Mouse (Mus musculus): ENCODE data around the gene Mutyh. TPM values are rescaled to one million over a fixed set of nuclear protein-coding genes. Genes with fewer than 3 reads are reported as not detected.
A peak's percentile ranks its signal among the peaks of the same experiment; 100 is the strongest.

Gene Mutyh
- 17.0 and 17.7 TPM in 2 replicates for polyA plus RNA-seq (2015; fragmentation: Nextera tagmentation; extraction: Ambion mirVana)

DNA sequence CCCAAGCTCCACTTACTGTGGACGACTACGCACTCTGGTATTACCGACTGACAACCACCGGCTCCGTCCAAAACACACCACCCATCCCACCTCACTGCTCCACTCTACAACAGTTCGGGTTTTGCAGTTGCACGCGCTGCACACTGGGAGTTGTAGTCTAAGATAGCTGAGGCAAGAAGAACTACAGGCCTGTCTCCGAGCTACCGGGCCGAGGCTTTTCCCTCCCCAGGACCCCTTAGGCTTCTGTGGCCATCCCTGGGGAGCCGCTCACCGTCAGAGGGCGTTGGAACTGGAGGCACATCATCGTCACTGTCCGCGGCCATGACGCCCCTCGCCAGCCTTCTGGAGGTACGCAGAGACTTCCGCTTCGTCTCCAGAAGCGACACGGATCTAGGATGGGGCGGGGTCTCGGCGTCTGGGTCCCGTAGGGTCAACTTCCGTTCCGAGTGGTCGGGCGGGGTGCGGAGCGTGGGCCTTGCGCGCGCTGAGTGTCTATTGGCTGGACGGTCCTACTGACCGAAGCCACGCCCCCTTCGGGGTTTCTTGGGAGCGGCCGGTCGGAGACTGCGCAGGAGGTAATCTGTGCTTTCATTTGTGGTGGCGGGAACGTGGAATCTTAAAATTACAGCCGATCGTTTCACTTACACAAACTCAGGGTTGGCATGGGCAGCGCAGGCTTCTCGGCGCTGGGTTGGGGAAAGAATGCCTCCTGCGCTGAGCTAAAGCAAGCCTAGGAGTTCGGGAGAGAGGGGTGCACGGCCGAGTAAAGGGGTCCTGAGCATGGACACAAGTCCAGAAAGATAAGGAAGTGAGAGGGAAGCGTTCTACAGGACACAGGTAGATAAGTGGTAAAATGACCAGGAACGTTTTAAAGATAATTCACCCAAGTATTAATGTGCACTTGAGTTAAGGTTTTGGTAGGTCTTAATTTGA, at the start of gene Mutyh, which contains the start of gene Toe1:
Gene Mutyh (plus strand): TSS at position 527 of the 933 bp plus-strand sequence.
Gene Toe1 (minus strand): TSS at position 444 of the 933 bp plus-strand sequence.
- Histone ChIP-seq H3K4me3 (ENCODE audit: low read length) (peak within 1 kb of the TSS; percentile 79), H3K9ac (ENCODE audit: low read length) (peak within 1 kb of the TSS; percentile 87), H3K36me3 (ENCODE audit: control insufficient read depth, insufficient read depth, low read length) (peaks cover 21% of the 10 kb centered on the region), H3K27ac (ENCODE audit: low read length) (peak within 1 kb of the TSS; percentile 91), H3K27me3 (ENCODE audit: control insufficient read depth, insufficient read depth, low read depth, low read length) (no peaks in the 10 kb centered on the region), H3K4me1 (replicated peaks; ENCODE audit: control insufficient read depth, insufficient read depth, low read length) (peaks cover 8% of the 10 kb centered on the region), H3K4me2 (ENCODE audit: low read depth, low read length) (peak within 1 kb of the TSS; percentile 73), H3K9me3 (ENCODE audit: control insufficient read depth, low read length) (no peaks in the 10 kb centered on the region)
- peak; percentile 100 for ATAC-seq (ENCODE audit: low read depth)
- under 1% methylated on average over 58 of the region's 58 CpGs for WGBS

DNA sequence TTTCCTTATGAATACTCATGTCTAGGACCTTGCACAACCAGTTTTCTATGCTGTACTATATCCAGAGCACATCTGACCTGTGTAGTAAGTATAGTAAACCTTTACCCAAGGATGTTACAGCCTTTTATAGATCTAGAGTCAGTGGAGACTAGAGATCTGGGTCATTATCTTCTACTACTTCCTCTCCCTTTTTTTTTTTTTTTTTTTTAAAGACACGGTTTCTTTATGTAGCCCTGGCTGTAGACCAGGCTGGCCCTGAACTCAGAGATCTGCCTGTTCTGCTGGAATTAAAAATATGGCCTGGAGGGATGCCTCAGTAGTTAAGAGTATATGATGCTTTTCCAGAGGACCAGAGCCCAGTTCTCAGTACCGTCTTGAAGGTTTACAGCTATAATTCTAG, 45.6 kb upstream of the Mutyh start:
- no peaks in the 10 kb centered on the region for H3K36me3 ChIP-seq (ENCODE audit: control insufficient read depth, insufficient read depth, low read length)
- 77% methylated on average over 2 of the region's 2 CpGs for WGBS
- no peak for ATAC-seq (ENCODE audit: low read depth)
- no peak overlapping the region for H3K9ac ChIP-seq (ENCODE audit: low read length)
- H3K4me3 ChIP-seq (ENCODE audit: low read length), result no peak overlapping the region
- H3K27ac ChIP-seq (ENCODE audit: low read length), result no peak overlapping the region
- no peak overlapping the region for H3K4me2 ChIP-seq (ENCODE audit: low read depth, low read length)
- H3K9me3 ChIP-seq (ENCODE audit: control insufficient read depth, low read length), result no peaks in the 10 kb centered on the region
- H3K27me3 ChIP-seq (ENCODE audit: control insufficient read depth, insufficient read depth, low read depth, low read length), result no peaks in the 10 kb centered on the region
- no peaks in the 10 kb centered on the region for H3K4me1 ChIP-seq (replicated peaks; ENCODE audit: control insufficient read depth, insufficient read depth, low read length)

DNA sequence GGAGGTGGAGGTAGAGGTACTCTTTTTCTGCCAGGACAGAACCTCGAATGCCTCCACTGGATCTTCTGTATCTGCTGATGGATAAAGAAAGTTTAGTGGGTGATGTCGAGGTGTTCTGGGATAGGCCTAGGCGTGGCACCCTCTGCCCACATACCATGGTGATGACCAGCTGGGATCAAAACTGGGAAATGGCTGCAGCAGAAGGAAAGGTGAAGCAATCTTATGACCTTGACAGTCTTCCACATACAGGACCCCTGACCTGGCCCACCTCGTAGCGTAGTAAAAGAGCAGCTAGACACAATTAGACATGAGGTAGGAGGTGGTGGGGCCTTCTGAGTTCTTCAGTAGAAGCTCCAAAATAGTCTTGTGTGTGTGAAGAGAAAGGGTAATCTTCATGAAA, 43.5 kb upstream of the Mutyh start:
- 85% methylated on average over 5 of the region's 5 CpGs for WGBS
- no peak overlapping the region for H3K4me2 ChIP-seq (ENCODE audit: low read depth, low read length)
- no peak overlapping the region for H3K4me3 ChIP-seq (ENCODE audit: low read length)
- H3K9ac ChIP-seq (ENCODE audit: low read length), result no peak overlapping the region
- H3K4me1 ChIP-seq (replicated peaks; ENCODE audit: control insufficient read depth, insufficient read depth, low read length), result no peaks in the 10 kb centered on the region
- H3K36me3 ChIP-seq (ENCODE audit: control insufficient read depth, insufficient read depth, low read length), result no peaks in the 10 kb centered on the region
- no peaks in the 10 kb centered on the region for H3K27me3 ChIP-seq (ENCODE audit: control insufficient read depth, insufficient read depth, low read depth, low read length)
- H3K9me3 ChIP-seq (ENCODE audit: control insufficient read depth, low read length), result no peaks in the 10 kb centered on the region
- ATAC-seq (ENCODE audit: low read depth), result no peak
- H3K27ac ChIP-seq (ENCODE audit: low read length), result no peak overlapping the region

DNA sequence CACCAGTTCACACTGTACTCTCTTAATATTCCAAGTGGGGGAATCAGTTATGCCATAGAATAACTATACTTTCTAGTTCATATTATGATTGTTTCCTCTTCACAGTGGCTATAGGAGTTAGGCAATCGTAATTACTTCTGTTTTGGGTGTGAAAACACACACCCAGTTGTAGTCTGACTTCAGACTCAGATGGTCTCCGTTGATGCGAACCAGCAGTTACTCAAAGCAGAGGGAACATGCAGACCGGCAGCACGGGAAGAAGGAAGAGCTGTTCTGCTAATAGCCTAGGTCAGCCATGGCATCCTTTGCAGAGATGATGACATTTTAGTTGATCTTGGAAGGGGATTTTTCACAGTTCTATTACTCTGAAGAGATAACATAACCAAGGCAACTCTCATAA, 39.0 kb upstream of the Mutyh start:
- Histone ChIP-seq H3K4me2 (ENCODE audit: low read depth, low read length) (no peak overlapping the region), H3K9me3 (ENCODE audit: control insufficient read depth, low read length) (no peaks in the 10 kb centered on the region), H3K9ac (ENCODE audit: low read length) (no peak overlapping the region), H3K36me3 (ENCODE audit: control insufficient read depth, insufficient read depth, low read length) (no peaks in the 10 kb centered on the region), H3K4me1 (replicated peaks; ENCODE audit: control insufficient read depth, insufficient read depth, low read length) (no peaks in the 10 kb centered on the region), H3K27me3 (ENCODE audit: control insufficient read depth, insufficient read depth, low read depth, low read length) (no peaks in the 10 kb centered on the region), H3K4me3 (ENCODE audit: low read length) (no peak overlapping the region), H3K27ac (ENCODE audit: low read length) (no peak overlapping the region)
- no peak for ATAC-seq (ENCODE audit: low read depth)
- WGBS, result 77% methylated on average over 5 of the region's 5 CpGs

DNA sequence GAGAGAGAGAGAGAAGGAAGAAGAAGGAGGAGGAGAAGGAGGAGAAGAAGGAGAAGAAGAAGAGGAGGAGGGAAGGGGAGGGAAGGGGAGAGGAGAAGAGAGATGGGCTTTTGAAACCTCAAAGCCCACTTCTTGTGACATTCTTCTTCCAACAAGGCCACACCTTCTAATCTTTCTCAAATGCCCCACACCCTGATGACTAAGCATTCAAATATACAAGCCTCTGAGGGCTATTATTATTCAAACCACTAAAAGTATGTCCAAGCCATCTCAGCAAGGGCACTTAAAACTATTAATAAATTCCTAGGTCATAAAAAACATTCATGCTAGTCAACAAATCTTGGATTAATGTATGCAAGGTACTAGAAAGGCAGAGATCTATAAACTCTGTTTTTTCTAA, 38.5 kb upstream of the Mutyh start:
- Histone ChIP-seq H3K9me3 (ENCODE audit: control insufficient read depth, low read length) (no peaks in the 10 kb centered on the region), H3K4me3 (ENCODE audit: low read length) (no peak overlapping the region), H3K4me2 (ENCODE audit: low read depth, low read length) (no peak overlapping the region), H3K27me3 (ENCODE audit: control insufficient read depth, insufficient read depth, low read depth, low read length) (no peaks in the 10 kb centered on the region), H3K9ac (ENCODE audit: low read length) (no peak overlapping the region), H3K27ac (ENCODE audit: low read length) (no peak overlapping the region), H3K4me1 (replicated peaks; ENCODE audit: control insufficient read depth, insufficient read depth, low read length) (no peaks in the 10 kb centered on the region), H3K36me3 (ENCODE audit: control insufficient read depth, insufficient read depth, low read length) (no peaks in the 10 kb centered on the region)
- ATAC-seq (ENCODE audit: low read depth), result no peak

GRCm38 (mm10) chr4:116776391-116776790, 31.1 kb upstream of the Mutyh start:
- H3K27me3 ChIP-seq (ENCODE audit: control insufficient read depth, insufficient read depth, low read depth, low read length), result no peaks in the 10 kb centered on the region
- no peak overlapping the region for H3K9ac ChIP-seq (ENCODE audit: low read length)
- H3K36me3 ChIP-seq (ENCODE audit: control insufficient read depth, insufficient read depth, low read length), result no peaks in the 10 kb centered on the region
- no peaks in the 10 kb centered on the region for H3K4me1 ChIP-seq (replicated peaks; ENCODE audit: control insufficient read depth, insufficient read depth, low read length)
- H3K9me3 ChIP-seq (ENCODE audit: control insufficient read depth, low read length), result no peaks in the 10 kb centered on the region
- H3K4me3 ChIP-seq (ENCODE audit: low read length), result no peak overlapping the region
- H3K27ac ChIP-seq (ENCODE audit: low read length), result no peak overlapping the region
- 83% methylated on average over 5 of the region's 5 CpGs for WGBS
- no peak overlapping the region for H3K4me2 ChIP-seq (ENCODE audit: low read depth, low read length)
- no peak for ATAC-seq (ENCODE audit: low read depth)

- H3K9ac ChIP-seq (ENCODE audit: low read length), result no peak overlapping the region
- H3K4me2 ChIP-seq (ENCODE audit: low read depth, low read length), result no peak overlapping the region
- H3K36me3 ChIP-seq (ENCODE audit: control insufficient read depth, insufficient read depth, low read length), result no peaks in the 10 kb centered on the region
- ATAC-seq (ENCODE audit: low read depth), result no peak
- 77% methylated on average over 3 of the region's 3 CpGs for WGBS
- H3K27ac ChIP-seq (ENCODE audit: low read length), result no peak overlapping the region
- no peaks in the 10 kb centered on the region for H3K4me1 ChIP-seq (replicated peaks; ENCODE audit: control insufficient read depth, insufficient read depth, low read length)
- no peaks in the 10 kb centered on the region for H3K27me3 ChIP-seq (ENCODE audit: control insufficient read depth, insufficient read depth, low read depth, low read length)
- H3K4me3 ChIP-seq (ENCODE audit: low read length), result no peak overlapping the region
- no peaks in the 10 kb centered on the region for H3K9me3 ChIP-seq (ENCODE audit: control insufficient read depth, low read length)
These were observed 30.4 kb upstream of the Mutyh start for GRCm38 (mm10) chr4:116777079-116777478.

DNA sequence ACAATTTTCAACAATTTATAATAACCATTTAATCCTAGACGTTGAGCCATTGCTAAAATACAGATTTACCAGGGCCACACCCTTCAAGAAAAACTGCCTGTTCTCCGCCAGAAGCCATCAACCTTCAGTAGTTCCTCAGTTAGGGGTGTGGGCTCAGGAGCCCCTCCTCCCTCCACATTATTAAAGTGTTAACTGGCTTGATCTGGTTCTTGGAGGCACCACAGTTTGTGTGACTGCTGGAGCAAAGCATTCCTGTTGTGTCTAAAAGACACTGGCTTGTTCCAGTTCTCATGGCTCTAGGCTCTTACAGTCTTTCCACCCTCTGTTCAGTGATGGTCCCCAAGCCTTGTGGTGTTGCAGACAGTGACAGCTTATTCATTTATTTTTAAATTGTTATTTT, 27.0 kb upstream of the Mutyh start:
- no peaks in the 10 kb centered on the region for H3K4me1 ChIP-seq (replicated peaks; ENCODE audit: control insufficient read depth, insufficient read depth, low read length)
- ATAC-seq (ENCODE audit: low read depth), result no peak
- no peaks in the 10 kb centered on the region for H3K9me3 ChIP-seq (ENCODE audit: control insufficient read depth, low read length)
- no peak overlapping the region for H3K4me2 ChIP-seq (ENCODE audit: low read depth, low read length)
- no peaks in the 10 kb centered on the region for H3K36me3 ChIP-seq (ENCODE audit: control insufficient read depth, insufficient read depth, low read length)
- no peak overlapping the region for H3K4me3 ChIP-seq (ENCODE audit: low read length)
- no peak overlapping the region for H3K9ac ChIP-seq (ENCODE audit: low read length)
- WGBS, result 68% methylated on average over 2 of the region's 2 CpGs
- H3K27ac ChIP-seq (ENCODE audit: low read length), result no peak overlapping the region
- H3K27me3 ChIP-seq (ENCODE audit: control insufficient read depth, insufficient read depth, low read depth, low read length), result no peaks in the 10 kb centered on the region

GRCm38 (mm10) chr4:116781366-116781765, 26.2 kb upstream of the Mutyh start:
- H3K4me2 ChIP-seq (ENCODE audit: low read depth, low read length), result no peak overlapping the region
- no peak for ATAC-seq (ENCODE audit: low read depth)
- no peaks in the 10 kb centered on the region for H3K36me3 ChIP-seq (ENCODE audit: control insufficient read depth, insufficient read depth, low read length)
- H3K4me3 ChIP-seq (ENCODE audit: low read length), result no peak overlapping the region
- H3K9me3 ChIP-seq (ENCODE audit: control insufficient read depth, low read length), result no peaks in the 10 kb centered on the region
- 53% methylated on average over 2 of the region's 2 CpGs for WGBS
- no peak overlapping the region for H3K27ac ChIP-seq (ENCODE audit: low read length)
- H3K4me1 ChIP-seq (replicated peaks; ENCODE audit: control insufficient read depth, insufficient read depth, low read length), result no peaks in the 10 kb centered on the region
- H3K27me3 ChIP-seq (ENCODE audit: control insufficient read depth, insufficient read depth, low read depth, low read length), result no peaks in the 10 kb centered on the region
- H3K9ac ChIP-seq (ENCODE audit: low read length), result no peak overlapping the region
